Mouse (Mus musculus) embryonic facial prominence, embryonic 13.5 days (tissue): ENCODE measurements around the gene Mrpl17. TPM values are rescaled to one million over a fixed set of nuclear protein-coding genes. Genes with fewer than 3 reads are reported as not detected.
"Not testable (repeated sequence)": the region's sequence is repeated elsewhere in the genome, so short reads cannot be mapped to it uniquely, and the experiment has no call there.

Experiments
- ATAC-seq: fragments of 200-750 bp; cut with Nextera tagmentation; 2 replicates; pipeline ENCODE4 v1.8.0; 2017; ENCODE audit warnings: low read depth; ENCODE audit not compliant: insufficient number of reproducible peaks, insufficient read depth, low FRiP score, low TSS enrichment
- H3K27ac ChIP-seq: fragments of 300-500 bp; sonication (generic); 2 replicates; pipeline ENCODE4 v1.5.1; 2015; ENCODE audit warnings: moderate library complexity, mild to moderate bottlenecking, inconsistent platforms
- H3K27me3 ChIP-seq: fragments of 300-500 bp; sonication (generic); 2 replicates; pipeline ENCODE4 v1.6.1; 2015; ENCODE audit warnings: mild to moderate bottlenecking, inconsistent platforms
- H3K36me3 ChIP-seq: fragments of 300-500 bp; sonication (generic); 2 replicates; pipeline ENCODE4 v1.6.1; 2015; ENCODE audit warnings: mild to moderate bottlenecking, inconsistent platforms
- H3K4me1 ChIP-seq: fragments of 300-500 bp; sonication (generic); 2 replicates; pipeline ENCODE4 v1.6.1; 2015; ENCODE audit warnings: inconsistent platforms
- H3K4me2 ChIP-seq: fragments of 300-500 bp; sonication (generic); 2 replicates; pipeline ENCODE4 v1.6.1; 2015; ENCODE audit warnings: moderate library complexity, mild to moderate bottlenecking, inconsistent platforms
- H3K4me3 ChIP-seq: fragments of 300-500 bp; sonication (generic); 2 replicates; pipeline ENCODE4 v1.5.1; 2015; ENCODE audit warnings: mild to moderate bottlenecking, inconsistent platforms
- H3K9ac ChIP-seq: fragments of 300-500 bp; sonication (generic); 2 replicates; pipeline ENCODE4 v1.6.1; 2015; ENCODE audit warnings: mild to moderate bottlenecking, inconsistent platforms
- H3K9me3 ChIP-seq: fragments of 300-500 bp; sonication (generic); 2 replicates; pipeline ENCODE4 v1.6.1; 2016; ENCODE audit warnings: inconsistent platforms
- WGBS: fragments of 180-500 bp; shearing (Covaris S2); methylation state at CpG from one replicate; pipeline ENCODE4 v1.1.7; 2015; ENCODE audit warnings: mixed read lengths; 5-methylcytosine and 5-hydroxymethylcytosine counted together
- polyA plus RNA-seq: library from polyadenylated mRNA; unstranded; fragments of >200 nt; fragmentation: Nextera tagmentation; extraction: Ambion mirVana; gene quantifications from 2 replicates; pipeline ENCODE4 v1.2.1, GENCODE M21; 2015

The Mrpl17 gene
- polyA plus RNA-seq, result 321 and 381 TPM in 2 replicates

- peaks cover 27% of the 10 kb centered on the region for H3K36me3 ChIP-seq
- H3K9me3 ChIP-seq, result no peaks in the 10 kb centered on the region
- peak within 1 kb of the TSS; percentile 98 for H3K9ac ChIP-seq
- H3K4me1 ChIP-seq, result peaks cover 8% of the 10 kb centered on the region
- H3K27ac ChIP-seq, result peak within 1 kb of the TSS; percentile 94
- peak within 1 kb of the TSS; percentile 86 for H3K4me3 ChIP-seq
- H3K27me3 ChIP-seq, result no peaks in the 10 kb centered on the region
- under 1% methylated on average over 52 of the region's 52 CpGs for WGBS
- ATAC-seq, result peak; percentile 96
- H3K4me2 ChIP-seq, result peak within 1 kb of the TSS; percentile 76
Observed at GRCm38 (mm10) chr7:105810877-105811489, at the start of gene Mrpl17. TSS of gene Mrpl17 (minus strand) at chr7:105811099.

- no CpG with 5 or more reads among the region's 2 CpGs for WGBS
- not testable (repeated sequence) for H3K9ac ChIP-seq, H3K4me1 ChIP-seq, H3K4me2 ChIP-seq, H3K27me3 ChIP-seq, H3K36me3 ChIP-seq, H3K27ac ChIP-seq, H3K9me3 ChIP-seq, ATAC-seq, H3K4me3 ChIP-seq
Observed at GRCm38 (mm10) chr7:105855718-105856560, 45.0 kb upstream of the Mrpl17 start.

GRCm38 (mm10) chr7:105824281-105824680 lies 13.4 kb upstream of the Mrpl17 start:
- H3K27me3 ChIP-seq, result no peaks in the 10 kb centered on the region
- H3K4me3 ChIP-seq, result no peak overlapping the region
- H3K27ac ChIP-seq, result no peak overlapping the region
- no peak overlapping the region for H3K4me2 ChIP-seq
- ATAC-seq, result no peak
- no peaks in the 10 kb centered on the region for H3K4me1 ChIP-seq
- H3K9ac ChIP-seq, result no peak overlapping the region
- 71% methylated on average over 7 of the region's 7 CpGs for WGBS
- H3K36me3 ChIP-seq, result no peaks in the 10 kb centered on the region
- no peaks in the 10 kb centered on the region for H3K9me3 ChIP-seq

- Histone ChIP-seq H3K4me3 (no peak overlapping the region), H3K9me3 (no peaks in the 10 kb centered on the region), H3K27ac (no peak overlapping the region), H3K27me3 (no peaks in the 10 kb centered on the region), H3K36me3 (no peaks in the 10 kb centered on the region), H3K4me1 (no peaks in the 10 kb centered on the region), H3K9ac (no peak overlapping the region), H3K4me2 (no peak overlapping the region)
- ATAC-seq, result no peak
- WGBS, result 0% methylated on average over 1 of the region's 1 CpGs
Observed at GRCm38 (mm10) chr7:105818483-105818882, 7.6 kb upstream of the Mrpl17 start.

GRCm38 (mm10) chr7:105816736-105817135 lies 5.8 kb upstream of the Mrpl17 start:
- no peaks in the 10 kb centered on the region for H3K27me3 ChIP-seq
- no peak overlapping the region for H3K27ac ChIP-seq
- H3K36me3 ChIP-seq, result no peaks in the 10 kb centered on the region
- no peaks in the 10 kb centered on the region for H3K4me1 ChIP-seq
- H3K9me3 ChIP-seq, result no peaks in the 10 kb centered on the region
- ATAC-seq, result no peak
- no peak overlapping the region for H3K4me2 ChIP-seq
- H3K4me3 ChIP-seq, result no peak overlapping the region
- H3K9ac ChIP-seq, result no peak overlapping the region

- Histone ChIP-seq H3K27me3 (no peaks in the 10 kb centered on the region), H3K36me3 (peaks cover 15% of the 10 kb centered on the region), H3K4me2 (no peak overlapping the region), H3K9me3 (no peaks in the 10 kb centered on the region), H3K27ac (no peak overlapping the region), H3K9ac (no peak overlapping the region), H3K4me1 (peaks cover 8% of the 10 kb centered on the region), H3K4me3 (no peak overlapping the region)
- ATAC-seq, result no peak
- 78% methylated on average over 3 of the region's 3 CpGs for WGBS
Observed at GRCm38 (mm10) chr7:105813326-105813725, 2.4 kb upstream of the Mrpl17 start.

- H3K9me3 ChIP-seq, result no peaks in the 10 kb centered on the region
- peaks cover 23% of the 10 kb centered on the region for H3K36me3 ChIP-seq
- H3K4me1 ChIP-seq, result peaks cover 8% of the 10 kb centered on the region
- WGBS, result 75% methylated on average over 3 of the region's 3 CpGs
- H3K27me3 ChIP-seq, result no peaks in the 10 kb centered on the region
- no peak overlapping the region for H3K4me3 ChIP-seq
- no peak overlapping the region for H3K27ac ChIP-seq
- H3K9ac ChIP-seq, result no peak overlapping the region
- H3K4me2 ChIP-seq, result no peak overlapping the region
- ATAC-seq, result no peak
Observed at GRCm38 (mm10) chr7:105812566-105812965, 1.7 kb upstream of the Mrpl17 start.

GRCm38 (mm10) chr7:105811516-105811915 lies 617 bp upstream of the Mrpl17 start:
- Histone ChIP-seq H3K27me3 (no peaks in the 10 kb centered on the region), H3K36me3 (peaks cover 27% of the 10 kb centered on the region), H3K9ac (no peak overlapping the region), H3K9me3 (no peaks in the 10 kb centered on the region), H3K4me3 (peak overlapping the region; percentile 86; the same call in 1 of the 2 replicates), H3K4me1 (peaks cover 8% of the 10 kb centered on the region), H3K27ac (no peak overlapping the region), H3K4me2 (peak overlapping the region; percentile 76)
- no peak for ATAC-seq

- Histone ChIP-seq H3K4me3 (peak overlapping the region; percentile 86), H3K36me3 (peaks cover 27% of the 10 kb centered on the region), H3K9ac (peak overlapping the region; percentile 98), H3K27me3 (no peaks in the 10 kb centered on the region), H3K4me2 (peak overlapping the region; percentile 76), H3K9me3 (no peaks in the 10 kb centered on the region), H3K4me1 (peaks cover 8% of the 10 kb centered on the region), H3K27ac (peak overlapping the region; percentile 94)
- WGBS, result 5% methylated on average over 37 of the region's 37 CpGs
- ATAC-seq, result peak; percentile 63; the same call in 1 of the 2 replicates
Observed at GRCm38 (mm10) chr7:105810280-105810876, 521 bp downstream of the Mrpl17 start.

GRCm38 (mm10) chr7:105809836-105810235 lies 1.1 kb downstream of the Mrpl17 start:
- WGBS, result 84% methylated on average over 7 of the region's 7 CpGs
- H3K27ac ChIP-seq, result peak overlapping the region; percentile 94; the same call in 1 of the 2 replicates
- H3K9ac ChIP-seq, result peak overlapping the region; percentile 98
- H3K36me3 ChIP-seq, result peaks cover 27% of the 10 kb centered on the region
- no peaks in the 10 kb centered on the region for H3K27me3 ChIP-seq
- H3K4me3 ChIP-seq, result peak overlapping the region; percentile 86
- H3K4me1 ChIP-seq, result peaks cover 8% of the 10 kb centered on the region
- ATAC-seq, result no peak
- peak overlapping the region; percentile 76 for H3K4me2 ChIP-seq
- no peaks in the 10 kb centered on the region for H3K9me3 ChIP-seq

- Histone ChIP-seq H3K9me3 (no peaks in the 10 kb centered on the region), H3K4me3 (no peak overlapping the region), H3K27ac (no peak overlapping the region), H3K4me2 (no peak overlapping the region), H3K4me1 (peaks cover 8% of the 10 kb centered on the region), H3K36me3 (peaks cover 27% of the 10 kb centered on the region), H3K9ac (no peak overlapping the region), H3K27me3 (no peaks in the 10 kb centered on the region)
- 93% methylated on average over 1 of the region's 1 CpGs for WGBS
- ATAC-seq, result no peak
Observed at GRCm38 (mm10) chr7:105808385-105808784, 2.5 kb downstream of the Mrpl17 start.
